Mouse (Mus musculus): ENCODE data around the gene Akr1c14. TPM values are rescaled to one million over a fixed set of nuclear protein-coding genes. Genes with fewer than 3 reads are reported as not detected.
"Not testable (repeated sequence)": the region's sequence is repeated elsewhere in the genome, so short reads cannot be mapped to it uniquely, and the experiment has no call there.

Akr1c14 gene
- 10 to 100 TPM in 1 of 2 experiments, 1 to 10 TPM in 1; 2.5 to 14.8 TPM for total RNA-seq (2021)
- long read RNA-seq, experiment 1, transcript Akr1c14-201 (9 exons, 2,436 nt) = major isoform, 9 of 9 reads
- long read RNA-seq, experiment 1, partial matches to known transcripts = 0 of 9 reads
- long read RNA-seq, experiment 1, other reads (novel, unspliced or antisense) = 0 of 9 reads
- long read RNA-seq, experiment 2, partial matches to known transcripts = 0 of 4 reads
- long read RNA-seq, experiment 2, other reads (novel, unspliced or antisense) = 2 of 4 reads

GRCm38 (mm10) chr13:4048719-4049118 is at the start of gene Akr1c14:
Gene Akr1c14, plus strand, starts transcription at chr13:4049011.
- no peak for DNase-seq (ENCODE audit: low spot score in 2 of 2)

GRCm38 (mm10) chr13:4001687-4002086 is 47.1 kb upstream of the Akr1c14 start:
- DNase-seq (ENCODE audit: low spot score in 2 of 2) = peak; percentile 5 to 61

GRCm38 (mm10) chr13:4010784-4011183 is 38.0 kb upstream of the Akr1c14 start:
- DNase-seq (ENCODE audit: low spot score in 2 of 2) = no peak

GRCm38 (mm10) chr13:4013811-4014210 is 35.0 kb upstream of the Akr1c14 start:
- DNase-seq (ENCODE audit: low spot score in 2 of 2) = no peak

- no peak for DNase-seq (ENCODE audit: low spot score in 2 of 2)
These were observed 18.9 kb upstream of the Akr1c14 start for GRCm38 (mm10) chr13:4029897-4030296.

GRCm38 (mm10) chr13:4032512-4032911 is 16.3 kb upstream of the Akr1c14 start:
- DNase-seq (ENCODE audit: low spot score in 2 of 2) = no peak

- no peak for DNase-seq (ENCODE audit: low spot score in 2 of 2)
These were observed 13.8 kb upstream of the Akr1c14 start for GRCm38 (mm10) chr13:4035052-4035451.

GRCm38 (mm10) chr13:4046113-4046512 is 2.7 kb upstream of the Akr1c14 start:
- DNase-seq (ENCODE audit: low spot score in 2 of 2) = no peak

- DNase-seq (ENCODE audit: low spot score in 2 of 2) = no peak
These were observed 2.0 kb upstream of the Akr1c14 start for GRCm38 (mm10) chr13:4046841-4047240.

GRCm38 (mm10) chr13:4048226-4048625 is 585 bp upstream of the Akr1c14 start:
- no peak for DNase-seq (ENCODE audit: low spot score in 2 of 2)

GRCm38 (mm10) chr13:4049655-4050054 is 844 bp downstream of the Akr1c14 start:
- DNase-seq (ENCODE audit: low spot score in 2 of 2) = no peak

GRCm38 (mm10) chr13:4055450-4055849 is 6.6 kb downstream of the Akr1c14 start:
- no peak for DNase-seq (ENCODE audit: low spot score in 2 of 2)

GRCm38 (mm10) chr13:4056211-4056610 is 7.4 kb downstream of the Akr1c14 start:
- no peak for DNase-seq (ENCODE audit: low spot score in 2 of 2)

GRCm38 (mm10) chr13:4058239-4058638 is 9.4 kb downstream of the Akr1c14 start:
- not testable (repeated sequence) for DNase-seq (ENCODE audit: low spot score in 2 of 2)

GRCm38 (mm10) chr13:4059363-4059762 is 10.6 kb downstream of the Akr1c14 start:
- no peak for DNase-seq (ENCODE audit: low spot score in 2 of 2)

- no peak for DNase-seq (ENCODE audit: low spot score in 2 of 2)
These were observed 11.5 kb downstream of the Akr1c14 start for GRCm38 (mm10) chr13:4060214-4060730.

- no peak for DNase-seq (ENCODE audit: low spot score in 2 of 2)
These were observed 28.0 kb downstream of the Akr1c14 start for GRCm38 (mm10) chr13:4076517-4077435.

GRCm38 (mm10) chr13:4079876-4080275 is 31.1 kb downstream of the Akr1c14 start:
- no peak for DNase-seq (ENCODE audit: low spot score in 2 of 2)

GRCm38 (mm10) chr13:4101691-4102090 is 52.9 kb downstream of the Akr1c14 start:
- DNase-seq (ENCODE audit: low spot score in 2 of 2) = no peak

GRCm38 (mm10) chr13:4102721-4103120 is 53.9 kb downstream of the Akr1c14 start:
- DNase-seq (ENCODE audit: low spot score in 2 of 2) = no peak

- DNase-seq (ENCODE audit: low spot score in 2 of 2) = peak; percentile 4 to 18
These were observed 61.7 kb downstream of the Akr1c14 start for GRCm38 (mm10) chr13:4110281-4111188.
